Mouse (Mus musculus) left cerebral cortex, postnatal 4 days (tissue): ENCODE measurements around the gene Ntm. TPM values are rescaled to one million over a fixed set of nuclear protein-coding genes. Genes with fewer than 3 reads are reported as not detected.
A peak's percentile ranks its signal among the peaks of the same experiment; 100 is the strongest.

Source experiments
- DNase-seq: peaks from one replicate; pipeline ENCODE4 v3.0.0-alpha.2; 2022
- intact Hi-C: fragments of 180-260 bp; cut with DNase I; formaldehyde crosslinking; loops from one replicate; pipeline ENCODE4 v1.15.1; 2025
- total RNA-seq, 2 experiments: library from RNA; stranded (reverse); gene quantifications; 2 replicates each; pipeline ENCODE4 v1.2.3; 2021

The Ntm gene
- total RNA-seq, 2 experiments from 2014 or later: 269 to 280 TPM

DNA sequence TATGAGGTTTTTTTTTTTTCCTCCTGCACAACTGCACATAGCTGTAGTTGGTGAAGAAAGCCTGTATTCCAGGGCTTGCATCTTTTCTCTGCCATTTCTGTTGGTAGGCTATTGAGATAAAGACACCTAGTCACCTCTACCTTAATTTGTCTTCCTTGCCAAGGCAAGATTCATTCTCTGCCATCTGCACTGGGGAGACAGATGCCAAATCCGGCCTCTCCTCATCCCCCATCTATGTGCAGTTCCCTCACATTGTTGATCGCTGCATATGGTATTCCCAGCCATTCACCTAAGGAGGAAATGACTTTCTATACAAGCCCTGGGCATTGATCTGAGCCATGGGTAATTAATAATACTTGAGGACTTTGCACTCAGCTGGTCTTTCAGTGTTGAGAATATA, 753.7 kb downstream of the Ntm start:
- no peak for DNase-seq
- intact Hi-C loops: no loop called here

GRCm38 (mm10) chr9:29208142-29208541, 754.8 kb downstream of the Ntm start:
- intact Hi-C loops: no loop called here
- DNase-seq: no peak

GRCm38 (mm10) chr9:29205680-29206079, 757.3 kb downstream of the Ntm start:
- DNase-seq: peak; percentile 24
- intact Hi-C loops: no loop called here

DNA sequence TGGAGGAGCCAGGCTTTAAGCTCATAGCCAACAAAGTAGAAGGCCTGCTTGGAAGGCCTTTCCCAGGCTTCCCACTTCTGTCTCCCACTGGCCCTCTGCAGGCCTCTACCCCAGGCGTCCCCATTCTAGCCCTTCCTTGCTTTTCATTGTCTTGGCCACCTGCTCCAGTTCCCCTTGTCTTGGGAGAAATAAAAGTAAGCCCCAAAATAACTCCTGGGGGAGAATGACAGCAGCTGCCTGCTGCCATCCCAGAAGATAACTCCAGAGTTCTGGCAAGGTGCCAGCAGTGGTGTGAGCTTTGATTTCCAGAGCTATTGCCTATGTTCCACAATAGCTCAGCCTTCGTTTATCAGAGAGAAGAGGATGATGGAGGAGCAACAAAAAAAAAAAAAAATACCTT, 760.7 kb downstream of the Ntm start:
- DNase-seq: peak; percentile 38
- intact Hi-C loops: no loop called here

- intact Hi-C loops: no loop called here
- peak; percentile 70 for DNase-seq
These were observed 761.5 kb downstream of the Ntm start for GRCm38 (mm10) chr9:29201163-29202053.

DNA sequence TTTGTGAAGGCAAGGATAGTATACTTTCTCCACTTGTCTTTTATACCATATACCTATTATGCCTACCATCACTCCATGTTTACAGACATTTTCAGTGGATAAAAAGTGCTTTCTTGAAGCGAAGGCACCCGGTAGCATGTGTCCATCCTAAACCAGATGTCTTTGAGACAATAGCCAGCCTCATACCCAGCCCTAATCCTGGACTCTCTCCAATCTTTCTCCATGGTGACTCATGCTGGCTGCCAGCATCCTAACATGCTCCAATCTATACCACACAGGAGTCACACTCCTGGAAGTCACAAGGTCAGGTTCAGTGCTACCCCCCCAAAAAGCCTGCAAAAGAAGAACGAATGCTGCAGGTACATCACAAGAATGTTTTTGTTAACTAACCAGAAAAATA, 765.9 kb downstream of the Ntm start:
- intact Hi-C loops: no loop called here

DNA sequence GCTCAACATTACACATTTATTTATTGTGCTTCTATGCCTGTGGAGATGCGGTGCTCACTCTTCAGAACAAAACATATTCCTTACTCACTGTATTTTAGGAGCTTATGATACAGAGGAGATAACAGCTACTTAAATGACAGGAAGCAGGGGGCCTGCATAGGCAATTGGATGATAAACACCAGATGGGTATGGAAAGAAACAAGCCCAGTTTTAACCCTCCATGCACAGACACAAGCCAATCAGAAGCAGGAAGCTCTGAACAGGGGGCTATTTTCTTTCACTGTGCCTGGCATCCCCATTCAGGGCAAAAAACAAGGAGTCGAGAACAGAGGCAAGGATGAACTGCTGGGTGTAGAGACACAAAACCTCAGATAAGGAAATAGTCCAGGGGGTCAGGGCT, 768.7 kb downstream of the Ntm start:
- intact Hi-C loops: no loop called here
- no peak for DNase-seq

More for the DNA sequence above, 765.9 kb downstream of the Ntm start:
- peak; percentile 32 for DNase-seq

DNA sequence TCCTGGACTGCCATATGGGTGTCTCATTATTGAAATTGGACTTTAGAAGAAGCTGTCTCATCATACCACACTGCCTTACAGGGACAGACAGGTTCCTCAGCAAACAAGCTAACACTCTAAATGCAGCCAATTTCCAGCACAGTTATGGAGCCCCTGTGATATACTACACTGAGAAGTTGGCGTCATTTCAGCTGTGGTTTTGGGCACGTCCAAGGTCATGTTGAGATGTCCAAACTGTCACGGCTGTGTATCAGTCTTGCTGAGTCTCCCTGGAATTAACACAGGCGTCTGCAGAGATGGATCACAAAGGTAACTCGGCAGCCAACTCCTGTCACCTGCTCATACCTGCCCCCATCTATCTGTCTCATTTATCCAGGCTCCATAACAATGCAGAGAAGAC, 779.9 kb downstream of the Ntm start:
- intact Hi-C loops: no loop called here
- no peak for DNase-seq

GRCm38 (mm10) chr9:29181661-29182060, 781.3 kb downstream of the Ntm start:
- no peak for DNase-seq

DNA sequence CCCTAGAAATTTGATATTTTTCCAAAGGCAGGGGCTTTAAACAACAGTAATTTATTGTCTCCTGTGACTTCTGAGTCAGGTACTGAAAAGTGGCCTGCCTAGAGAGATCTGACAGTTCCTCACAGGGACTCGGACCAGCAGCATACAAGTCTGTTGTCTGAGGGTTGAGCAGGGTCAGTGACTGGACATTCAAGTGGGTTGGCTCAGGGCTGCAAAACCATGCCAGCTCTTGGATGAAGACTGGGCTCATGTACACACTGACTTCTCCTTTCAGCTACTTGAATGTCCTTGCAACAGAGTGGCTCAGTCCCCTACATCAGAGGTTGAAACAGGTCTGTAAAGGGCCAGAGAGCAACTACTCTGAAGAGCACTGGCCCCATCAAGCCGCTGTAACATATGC, 797.2 kb downstream of the Ntm start:
- DNase-seq: no peak
- intact Hi-C loops: no loop called here

More at GRCm38 (mm10) chr9:29181661-29182060, 781.3 kb downstream of the Ntm start:
- intact Hi-C loops: no loop called here

DNA sequence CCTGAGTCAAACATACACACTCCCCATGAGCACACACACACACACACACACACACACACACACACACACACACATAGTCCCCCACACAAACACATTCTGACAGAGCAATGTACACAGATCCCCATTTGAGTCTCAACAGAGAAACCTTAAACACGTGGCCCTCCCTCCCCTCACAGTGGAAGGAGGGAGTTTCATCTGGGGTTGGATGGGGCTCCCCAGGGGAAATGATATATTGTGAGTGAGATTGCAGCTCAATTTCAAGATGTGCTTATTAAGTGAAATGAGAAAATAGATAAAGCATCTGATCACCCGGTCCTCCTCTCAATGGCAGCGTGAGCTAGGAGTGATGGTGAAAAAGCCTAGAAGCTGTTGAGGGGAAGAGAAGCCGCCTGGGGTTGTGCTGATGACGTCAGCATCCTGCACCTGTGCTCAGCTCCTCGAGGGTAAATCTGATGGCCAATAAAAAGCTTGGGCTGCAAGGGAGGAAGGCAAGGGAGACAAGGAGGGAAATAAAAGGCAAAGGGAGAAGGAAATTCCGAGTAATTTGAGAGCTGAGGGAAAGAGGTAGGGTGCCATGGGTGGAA, 801.8 kb downstream of the Ntm start:
- intact Hi-C loops: no loop called here
- no peak for DNase-seq

GRCm38 (mm10) chr9:29145901-29146300, 817.0 kb downstream of the Ntm start:
- intact Hi-C loops: no loop called here
- DNase-seq: no peak

GRCm38 (mm10) chr9:29136039-29136438, 826.9 kb downstream of the Ntm start:
- DNase-seq: no peak
- intact Hi-C loops: no loop called here

DNA sequence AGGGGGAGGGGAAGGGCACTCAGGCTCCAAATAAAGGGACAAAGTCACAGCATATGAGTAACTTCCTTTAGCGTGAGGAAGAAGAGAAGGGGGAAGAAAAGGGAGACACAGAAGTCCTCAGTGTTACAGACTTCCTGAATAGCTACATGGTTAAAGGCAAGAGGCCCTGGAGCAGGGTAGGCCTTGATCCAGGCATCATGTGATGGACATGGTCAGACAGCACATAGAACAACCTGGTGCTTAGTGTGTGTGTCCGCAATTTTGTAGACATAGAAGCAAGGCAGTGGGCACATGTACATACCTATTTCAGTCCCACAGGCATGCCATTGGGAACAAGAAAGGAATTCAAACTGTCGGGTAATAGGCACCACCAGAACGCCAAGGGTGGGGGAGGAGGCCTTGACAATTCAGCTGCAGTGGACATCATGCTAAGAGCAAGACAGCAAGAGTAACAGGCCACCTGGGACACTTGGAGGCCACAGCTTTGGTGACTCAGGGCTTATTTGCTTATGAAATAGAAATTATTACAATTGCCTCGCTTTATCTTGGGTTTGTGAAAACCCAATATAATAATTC, 832.1 kb downstream of the Ntm start:
- intact Hi-C loops: no loop called here
- DNase-seq: no peak

DNA sequence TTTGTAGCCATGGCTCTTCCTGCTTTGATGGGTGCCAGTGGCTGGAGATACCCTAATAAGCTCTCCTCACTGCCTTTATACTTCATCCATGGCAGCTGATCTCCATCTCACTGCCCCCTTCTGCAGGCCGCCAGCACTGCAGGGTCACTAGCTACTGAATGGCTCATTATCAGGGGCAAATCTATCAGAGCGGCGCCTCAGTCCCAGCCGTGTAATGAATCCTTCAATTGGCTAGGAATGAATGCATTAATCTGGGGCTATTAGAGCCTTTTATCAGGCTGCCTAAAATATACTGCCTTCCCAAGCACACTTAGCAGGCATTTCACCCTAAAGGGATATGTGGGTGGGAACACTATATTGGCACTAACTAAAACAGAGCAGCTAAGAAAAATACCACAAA, 832.6 kb downstream of the Ntm start:
- intact Hi-C loops: no loop called here
- no peak for DNase-seq

DNA sequence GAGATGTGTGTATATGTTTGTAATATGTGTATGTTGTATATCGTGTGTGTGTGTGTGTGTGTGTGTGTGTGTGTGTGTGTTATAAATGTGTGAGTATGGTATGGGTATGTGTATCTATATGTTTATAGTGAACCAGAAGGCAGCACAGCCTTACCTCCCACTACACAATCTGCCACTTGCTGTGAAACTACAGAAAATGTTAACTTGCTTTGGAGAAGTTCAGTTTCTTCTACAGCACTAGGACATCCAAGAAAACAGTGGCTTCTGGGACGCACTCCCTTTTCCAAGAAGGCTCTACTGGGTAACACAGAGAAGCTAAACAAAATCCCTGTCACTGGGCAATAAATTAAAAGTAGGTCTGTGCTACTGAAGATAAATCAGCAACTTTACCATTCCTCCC, 834.5 kb downstream of the Ntm start:
- no peak for DNase-seq
- intact Hi-C loops: no loop called here

DNA sequence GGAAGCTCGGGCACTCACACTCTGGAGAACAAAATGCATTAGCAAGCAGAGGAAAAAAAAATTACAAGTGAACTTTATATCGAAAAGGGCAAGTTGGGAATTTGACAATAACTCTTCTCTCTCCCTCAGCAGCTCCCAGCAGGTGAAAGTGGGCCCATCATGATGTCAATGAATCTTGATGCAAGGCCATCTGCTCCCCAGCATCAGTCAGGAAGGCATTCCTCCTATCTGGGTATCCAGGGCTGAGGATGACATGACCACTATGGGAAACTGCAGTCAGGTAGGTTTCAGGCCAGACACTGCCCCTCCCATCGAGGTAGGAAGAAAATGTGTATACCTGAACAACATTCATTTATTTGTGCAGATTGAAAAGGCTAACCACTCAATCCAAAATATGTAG, 838.5 kb downstream of the Ntm start:
- intact Hi-C loops: no loop called here
- DNase-seq: no peak

- intact Hi-C loops: no loop called here
- no peak for DNase-seq
These were observed 839.1 kb downstream of the Ntm start for GRCm38 (mm10) chr9:29123828-29124227.

DNA sequence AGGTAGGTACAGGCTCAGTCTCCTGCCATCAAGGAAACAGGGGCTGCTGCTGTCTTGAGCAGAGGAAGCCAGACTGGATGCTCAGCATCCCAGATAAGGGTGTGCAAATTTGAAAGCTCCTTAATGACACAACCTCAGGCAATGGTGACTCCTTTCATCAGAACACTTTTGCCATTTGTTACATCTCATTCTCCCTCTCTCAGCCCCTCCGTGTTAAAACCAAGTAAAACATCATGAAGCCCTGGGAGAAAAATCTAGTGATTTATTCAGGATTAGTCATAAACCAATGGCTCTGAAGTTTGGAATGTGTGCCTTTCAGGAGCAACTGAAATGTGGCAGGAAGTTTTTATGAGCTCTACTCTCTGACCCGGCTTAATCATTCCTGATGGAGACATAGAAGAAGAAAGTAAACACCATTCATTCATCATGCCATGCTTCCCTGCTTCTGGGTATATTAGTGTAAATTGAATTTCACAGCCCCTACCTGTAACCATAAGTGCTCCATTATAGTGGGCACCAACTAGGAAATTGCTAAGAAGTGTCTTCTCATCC, 845.3 kb downstream of the Ntm start:
- intact Hi-C loops: no loop called here
- DNase-seq: no peak

- intact Hi-C loops: no loop called here
- no peak for DNase-seq
These were observed 847.6 kb downstream of the Ntm start for GRCm38 (mm10) chr9:29115337-29115736.

- intact Hi-C loops: no loop called here
- no peak for DNase-seq
These were observed 856.2 kb downstream of the Ntm start for GRCm38 (mm10) chr9:29106771-29107170.

GRCm38 (mm10) chr9:29104442-29104841, 858.5 kb downstream of the Ntm start:
- intact Hi-C loops: no loop called here

More at GRCm38 (mm10) chr9:29104442-29104841, 858.5 kb downstream of the Ntm start:
- DNase-seq: no peak
